Mouse (Mus musculus): ENCODE results near the gene Poglut1. TPM values are rescaled to one million over a fixed set of nuclear protein-coding genes. Genes with fewer than 3 reads are reported as not detected.
"Not testable (repeated sequence)": the region's sequence is repeated elsewhere in the genome, so short reads cannot be mapped to it uniquely, and the experiment has no call there.

Gene Poglut1
- polyA plus RNA-seq, 1 experiment: 6.5 TPM

DNA sequence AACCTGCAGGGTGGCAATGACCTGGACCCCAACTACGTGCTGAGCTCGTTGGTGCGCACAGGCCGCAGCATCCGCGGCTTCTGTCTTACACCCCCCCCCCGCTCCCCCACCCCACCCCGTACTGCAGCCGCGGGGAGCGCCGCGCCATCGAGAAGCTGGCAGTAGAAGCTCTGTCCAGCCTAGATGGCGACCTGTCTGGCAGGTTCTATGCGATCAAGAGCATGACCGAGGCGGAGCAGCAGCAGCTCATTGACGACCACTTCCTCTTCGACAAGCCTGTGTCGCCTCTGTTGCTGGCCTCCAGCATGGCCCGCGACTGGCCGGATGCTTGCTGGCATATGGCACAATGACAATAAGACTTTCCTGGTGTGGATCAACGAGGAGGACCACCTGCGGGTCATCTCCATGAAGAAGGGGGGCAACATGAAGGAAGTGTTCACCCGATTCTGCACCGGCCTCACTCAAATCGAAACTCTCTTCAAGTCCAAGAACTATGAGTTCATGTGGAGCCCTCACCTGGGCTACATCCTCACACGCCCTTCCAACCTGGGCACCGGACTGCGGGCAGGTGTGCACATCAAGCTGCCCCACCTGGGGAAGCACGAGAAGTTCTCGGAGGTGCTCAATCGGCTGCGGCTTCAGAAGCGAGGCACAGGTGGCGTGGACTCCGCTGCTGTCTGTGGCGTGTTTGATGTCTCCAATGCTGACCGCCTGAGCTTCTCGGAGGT, 66.3 kb downstream of the Poglut1 start:
- Histone ChIP-seq H3K4me1 (ENCODE audit: control insufficient read depth, insufficient read depth, insufficient read length, low read length) (peaks cover 5% of the 10 kb centered on the region; the same call in 1 of the 2 replicates), H3K27me3 (ENCODE audit: control insufficient read depth, insufficient read depth, low read length) (no peaks in the 10 kb centered on the region), H3K4me3 (ENCODE audit: low read depth, low read length) (peak overlapping the region; percentile 61), H3K36me3 (ENCODE audit: control insufficient read depth, insufficient read depth, low read length) (no peaks in the 10 kb centered on the region), H3K27ac (ENCODE audit: insufficient read depth, low read depth, low read length) (no peak overlapping the region)
- WGBS: 12% methylated on average over 42 of the region's 42 CpGs
- TF ChIP-seq POLR2A (IDR thresholded peaks at IDR 0.05; ENCODE audit: low read depth, low read length): no peak
- TF ChIP-seq CTCF (IDR thresholded peaks at IDR 0.05; ENCODE audit: extremely low read depth, insufficient read length, insufficient replicate concordance, low read depth, low read length): no peak

DNA sequence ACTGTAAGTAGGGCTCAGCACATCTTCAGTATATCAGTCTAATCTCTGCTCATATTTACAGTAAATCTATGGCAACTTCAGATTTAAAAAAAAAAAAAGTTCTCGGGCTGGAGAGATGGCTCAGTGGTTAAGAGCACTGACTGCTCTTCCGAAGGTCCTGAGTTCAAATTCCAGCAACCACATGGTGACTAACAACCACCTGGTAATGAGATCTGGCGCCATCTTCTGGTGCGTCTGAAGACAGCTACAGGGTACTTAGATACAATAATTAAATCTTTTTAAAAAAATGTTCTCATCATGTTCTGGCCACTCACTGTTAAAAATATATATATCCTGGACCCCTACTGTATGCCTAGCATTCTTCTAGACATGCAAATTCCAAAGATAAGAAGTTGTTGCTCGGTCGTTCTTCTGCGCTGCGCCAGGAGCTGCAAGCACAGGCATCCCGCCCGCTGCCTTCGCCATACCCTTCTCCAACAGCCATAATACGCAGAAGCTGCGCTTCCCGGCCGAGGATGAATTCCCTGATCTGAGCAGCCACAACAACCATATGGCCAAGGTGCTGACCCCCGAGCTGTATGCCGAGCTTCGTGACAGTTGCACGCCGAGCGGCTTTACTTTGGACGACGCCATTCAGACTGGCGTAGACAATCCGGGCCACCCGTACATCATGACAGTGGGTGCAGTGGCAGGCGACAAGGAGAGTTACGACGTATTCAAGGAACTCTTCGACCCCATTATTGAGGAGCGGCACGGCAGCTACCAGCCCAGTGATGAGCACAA, 67.1 kb downstream of the Poglut1 start:
- no peaks in the 10 kb centered on the region for H3K36me3 ChIP-seq (ENCODE audit: control insufficient read depth, insufficient read depth, low read length)
- WGBS: 10% methylated on average over 32 of the region's 32 CpGs
- TF ChIP-seq CTCF (IDR thresholded peaks at IDR 0.05; ENCODE audit: extremely low read depth, insufficient read length, insufficient replicate concordance, low read depth, low read length): peak; percentile 37; the same call in 1 of the 2 replicates
- no peak for TF ChIP-seq POLR2A (IDR thresholded peaks at IDR 0.05; ENCODE audit: low read depth, low read length)

DNA sequence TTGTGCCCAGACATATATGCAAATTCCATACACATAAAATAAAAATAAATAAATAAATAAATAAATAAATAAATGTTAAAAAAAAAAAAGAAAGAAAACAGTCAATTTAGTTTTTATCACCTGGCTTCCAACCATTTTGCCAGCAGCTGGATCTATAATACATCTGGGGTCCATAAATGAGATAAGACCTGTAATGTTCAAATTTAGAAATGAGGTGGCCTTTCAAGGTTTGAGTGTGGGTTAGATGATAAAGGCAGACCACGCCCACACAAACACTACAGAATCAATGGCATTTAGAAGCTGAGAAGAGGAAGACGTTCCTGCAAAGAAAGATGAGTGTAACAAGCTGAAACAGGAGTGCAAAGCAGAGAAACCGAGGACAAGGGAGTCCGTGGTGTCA, 68.7 kb downstream of the Poglut1 start:
- no peaks in the 10 kb centered on the region for H3K36me3 ChIP-seq (ENCODE audit: control insufficient read depth, insufficient read depth, low read length)

More for the DNA sequence above, 67.1 kb downstream of the Poglut1 start:
- H3K4me1 ChIP-seq (ENCODE audit: control insufficient read depth, insufficient read depth, insufficient read length, low read length): peaks cover 5% of the 10 kb centered on the region; the same call in 1 of the 2 replicates
- no peak overlapping the region for H3K27ac ChIP-seq (ENCODE audit: insufficient read depth, low read depth, low read length)
- no peaks in the 10 kb centered on the region for H3K27me3 ChIP-seq (ENCODE audit: control insufficient read depth, insufficient read depth, low read length)
- peak overlapping the region; percentile 61 for H3K4me3 ChIP-seq (ENCODE audit: low read depth, low read length)

DNA sequence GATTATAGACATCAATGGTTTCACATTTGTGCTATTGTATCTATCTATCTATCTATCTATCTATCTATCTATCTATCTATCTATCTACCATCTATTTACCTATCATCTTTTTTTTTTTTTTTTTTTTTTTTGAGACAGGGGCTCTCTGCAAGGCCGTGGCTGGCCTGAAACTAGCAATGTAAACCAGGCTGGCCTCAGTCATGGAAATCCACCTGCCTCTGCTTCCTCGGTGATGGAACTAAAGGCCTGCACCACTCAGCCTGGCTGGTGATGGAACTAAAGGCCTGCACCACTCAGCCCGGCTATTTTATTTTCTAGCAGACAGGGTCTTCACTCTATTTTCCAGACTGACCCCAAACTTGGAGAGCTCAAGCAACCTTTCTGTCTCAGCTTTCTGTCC, 71.8 kb downstream of the Poglut1 start:
- TF ChIP-seq CTCF (IDR thresholded peaks at IDR 0.05; ENCODE audit: extremely low read depth, insufficient read length, insufficient replicate concordance, low read depth, low read length): no peak
- TF ChIP-seq POLR2A (IDR thresholded peaks at IDR 0.05; ENCODE audit: low read depth, low read length): no peak
- no peak overlapping the region for H3K4me3 ChIP-seq (ENCODE audit: low read depth, low read length)
- H3K27me3 ChIP-seq (ENCODE audit: control insufficient read depth, insufficient read depth, low read length): no peaks in the 10 kb centered on the region
- no peak overlapping the region for H3K27ac ChIP-seq (ENCODE audit: insufficient read depth, low read depth, low read length)
- peaks cover 6% of the 10 kb centered on the region for H3K4me1 ChIP-seq (ENCODE audit: control insufficient read depth, insufficient read depth, insufficient read length, low read length)
- no peaks in the 10 kb centered on the region for H3K36me3 ChIP-seq (ENCODE audit: control insufficient read depth, insufficient read depth, low read length)
- 91% methylated on average over 3 of the region's 3 CpGs for WGBS

More for the DNA sequence above, 68.7 kb downstream of the Poglut1 start:
- H3K4me3 ChIP-seq (ENCODE audit: low read depth, low read length): no peak overlapping the region
- no peak for TF ChIP-seq POLR2A (IDR thresholded peaks at IDR 0.05; ENCODE audit: low read depth, low read length)
- TF ChIP-seq CTCF (IDR thresholded peaks at IDR 0.05; ENCODE audit: extremely low read depth, insufficient read length, insufficient replicate concordance, low read depth, low read length): no peak
- no peak overlapping the region for H3K27ac ChIP-seq (ENCODE audit: insufficient read depth, low read depth, low read length)
- H3K4me1 ChIP-seq (ENCODE audit: control insufficient read depth, insufficient read depth, insufficient read length, low read length): peaks cover 7% of the 10 kb centered on the region; the same call in 1 of the 2 replicates
- H3K27me3 ChIP-seq (ENCODE audit: control insufficient read depth, insufficient read depth, low read length): no peaks in the 10 kb centered on the region
- 58% methylated on average over 4 of the region's 4 CpGs for WGBS

DNA sequence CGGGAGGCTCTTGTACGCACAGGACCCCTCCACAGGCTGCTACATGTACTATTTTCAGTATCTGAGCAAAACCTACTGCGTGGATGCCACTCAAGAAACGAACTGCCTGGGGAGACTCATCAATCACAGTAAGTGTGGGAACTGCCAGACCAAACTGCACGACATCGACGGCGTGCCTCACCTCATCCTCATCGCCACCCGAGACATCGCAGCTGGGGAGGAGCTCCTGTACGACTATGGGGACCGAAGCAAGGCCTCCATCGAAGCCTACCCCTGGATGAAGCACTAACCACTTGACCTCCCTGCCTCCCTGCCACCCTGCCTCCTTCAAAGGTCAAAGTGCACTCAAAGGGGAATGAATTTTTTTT, 72.8 kb downstream of the Poglut1 start:
- H3K27ac ChIP-seq (ENCODE audit: insufficient read depth, low read depth, low read length); H3K36me3 ChIP-seq (ENCODE audit: control insufficient read depth, insufficient read depth, low read length); H3K4me1 ChIP-seq (ENCODE audit: control insufficient read depth, insufficient read depth, insufficient read length, low read length); H3K27me3 ChIP-seq (ENCODE audit: control insufficient read depth, insufficient read depth, low read length): not testable (repeated sequence)
- 47% methylated on average over 14 of the region's 14 CpGs for WGBS
- H3K4me3 ChIP-seq (ENCODE audit: low read depth, low read length): peak overlapping the region; percentile 66; the same call in 1 of the 2 replicates

DNA sequence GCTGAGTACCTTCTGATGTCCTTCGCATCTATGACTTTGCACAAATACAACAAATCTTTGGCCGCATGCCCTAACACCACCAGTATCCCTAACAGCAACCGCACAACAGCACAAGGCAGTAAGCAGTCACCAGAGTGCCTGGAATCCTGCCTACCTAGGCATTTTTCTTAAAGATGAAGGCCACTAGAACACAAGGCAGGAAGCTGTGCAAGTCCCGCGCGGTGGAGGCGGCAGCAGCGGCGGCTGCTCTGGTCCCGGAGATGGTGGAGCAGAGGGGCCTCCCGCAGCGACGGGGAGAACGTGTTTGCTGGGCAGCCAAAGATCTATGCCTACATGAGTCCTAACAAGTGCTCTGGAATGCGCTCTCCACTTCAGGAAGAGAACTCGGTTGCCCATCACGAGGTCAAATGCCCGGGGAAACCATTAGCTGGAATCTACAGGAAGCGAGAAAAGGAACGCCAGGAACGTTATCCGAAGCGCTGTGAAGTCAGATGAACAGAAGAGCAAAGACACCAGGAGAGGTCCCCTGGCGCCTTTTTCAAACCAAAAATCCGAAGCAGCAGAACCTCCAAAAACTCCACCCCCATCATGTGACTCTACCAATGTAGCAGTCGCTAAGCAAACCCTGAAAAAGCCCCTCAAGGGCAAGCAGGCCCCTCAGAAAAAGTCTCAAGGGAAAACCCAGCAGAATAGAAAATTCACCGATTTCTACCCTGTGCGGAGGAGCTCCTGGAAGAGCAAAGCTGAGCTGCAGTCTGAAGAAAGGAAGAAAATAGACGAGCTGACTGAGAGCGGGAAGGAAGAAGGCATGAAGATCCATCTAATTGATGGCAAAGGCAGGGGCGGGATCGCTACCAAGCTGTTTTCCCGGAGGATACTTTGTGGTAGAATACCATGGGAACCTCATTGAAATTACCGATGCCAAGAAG, 73.5 kb downstream of the Poglut1 start:
- no peaks in the 10 kb centered on the region for H3K36me3 ChIP-seq (ENCODE audit: control insufficient read depth, insufficient read depth, low read length)
- no peak for TF ChIP-seq CTCF (IDR thresholded peaks at IDR 0.05; ENCODE audit: extremely low read depth, insufficient read length, insufficient replicate concordance, low read depth, low read length)
- no peak for TF ChIP-seq POLR2A (IDR thresholded peaks at IDR 0.05; ENCODE audit: low read depth, low read length)
- 10% methylated on average over 34 of the region's 34 CpGs for WGBS
- no peaks in the 10 kb centered on the region for H3K27me3 ChIP-seq (ENCODE audit: control insufficient read depth, insufficient read depth, low read length)
- H3K27ac ChIP-seq (ENCODE audit: insufficient read depth, low read depth, low read length): no peak overlapping the region
- H3K4me3 ChIP-seq (ENCODE audit: low read depth, low read length): peak overlapping the region; percentile 66
- H3K4me1 ChIP-seq (ENCODE audit: control insufficient read depth, insufficient read depth, insufficient read length, low read length): peaks cover 3% of the 10 kb centered on the region
